Mouse (Mus musculus) myocyte (in vitro differentiated cells): Measurements from ENCODE around the gene Olfr1377.

Experiments used
- MAX ChIP-seq: IDR thresholded peaks from one replicate; pipeline ENCODE4 v1.6.1; 2011; ENCODE audit warnings: low read depth, mild to moderate bottlenecking, control low read depth
- MYOD1 ChIP-seq, 3 experiments: IDR thresholded peaks; one replicate each; pipeline ENCODE4 v1.6.1; 2011; ENCODE audit warnings: control low read depth in 2 of 3, low read depth in 2 of 3, mild to moderate bottlenecking in 2 of 3, moderate library complexity in 1 of 3; ENCODE audit not compliant: insufficient read length in 2 of 3, control insufficient read depth in 1 of 3
- POLR2A ChIP-seq: IDR thresholded peaks from one replicate; pipeline ENCODE4 v1.6.1; 2011; ENCODE audit warnings: low read depth, mild to moderate bottlenecking, control low read depth, moderate library complexity; ENCODE audit not compliant: insufficient read length
- POLR2AphosphoS2 ChIP-seq: IDR thresholded peaks from one replicate; pipeline ENCODE4 v1.6.1; 2011; ENCODE audit warnings: low read depth, control low read depth; ENCODE audit not compliant: insufficient read length
- TCF12 ChIP-seq: IDR thresholded peaks from one replicate; pipeline ENCODE4 v1.6.1; 2011; ENCODE audit warnings: mild to moderate bottlenecking, control low read depth; ENCODE audit not compliant: poor library complexity, insufficient read depth, severe bottlenecking
- USF1 ChIP-seq: IDR thresholded peaks from one replicate; pipeline ENCODE4 v1.6.1; 2011; ENCODE audit warnings: low read depth, mild to moderate bottlenecking, control low read depth, moderate library complexity

GRCm38 (mm10) chr11:50977216-50977615, 4.6 kb upstream of the Olfr1377 start:
- TF ChIP-seq POLR2AphosphoS2, result no peak
- no peak for TF ChIP-seq TCF12
- no peak for TF ChIP-seq POLR2A
- TF ChIP-seq MYOD1 (IDR thresholded peaks at IDR 0.05; ENCODE audit: control insufficient read depth in 1 of 3, insufficient read length in 2 of 3, low read depth in 2 of 3), result no peak
- TF ChIP-seq USF1, result no peak
- no peak for TF ChIP-seq MAX
